Mouse (Mus musculus) mature B cell (primary cell): ENCODE results near the gene Coa7.
"Not testable (repeated sequence)": the region's sequence is repeated elsewhere in the genome, so short reads cannot be mapped to it uniquely, and the experiment has no call there.

Experiments
- in situ Hi-C: fragments of 300-500 bp; cut with MboI; formaldehyde crosslinking; loops from 2 replicates; pipeline ENCODE4 v1.14.3; 2019

The Coa7 gene

GRCm38 (mm10) chr4:108339277-108339690, 11.3 kb downstream of the Coa7 start:
- in situ Hi-C loops = loop anchor here (10.0 kb wide), 1 partner anchor 146 kb away; no protein-coding TSS in a partner anchor

- in situ Hi-C loops = loop anchor here (10.0 kb wide), 1 partner anchor 120 kb away; no protein-coding TSS in a partner anchor
Measured at GRCm38 (mm10) chr4:108344631-108345083, 16.7 kb downstream of the Coa7 start.

- in situ Hi-C loops = loop anchor here (10.0 kb wide), 1 partner anchor 119 kb away; no protein-coding TSS in a partner anchor
Measured at GRCm38 (mm10) chr4:108345826-108346225, 17.9 kb downstream of the Coa7 start.

- in situ Hi-C loops = loop anchor here (10.0 kb wide), 1 partner anchor 118 kb away; no protein-coding TSS in a partner anchor
Measured at GRCm38 (mm10) chr4:108347111-108347510, 19.2 kb downstream of the Coa7 start.

- in situ Hi-C loops = loop anchor here (10.0 kb wide), 1 partner anchor 116 kb away; no protein-coding TSS in a partner anchor
Measured at GRCm38 (mm10) chr4:108348256-108348875, 20.4 kb downstream of the Coa7 start.

GRCm38 (mm10) chr4:108349064-108349463, 21.1 kb downstream of the Coa7 start:
- in situ Hi-C loops = loop anchor here (10.0 kb wide), 1 partner anchor 116 kb away; no protein-coding TSS in a partner anchor

- in situ Hi-C loops = loop anchor here (10.0 kb wide), 1 partner anchor 115 kb away; no protein-coding TSS in a partner anchor
Measured at GRCm38 (mm10) chr4:108349836-108350547, 22.1 kb downstream of the Coa7 start.

- in situ Hi-C loops = no loop called here
Measured at GRCm38 (mm10) chr4:108350819-108351218, 22.9 kb downstream of the Coa7 start.

GRCm38 (mm10) chr4:108353591-108353990, 25.7 kb downstream of the Coa7 start:
- in situ Hi-C loops = not testable (repeated sequence)

- in situ Hi-C loops = no loop called here
Measured at GRCm38 (mm10) chr4:108357458-108357857, 29.5 kb downstream of the Coa7 start.

GRCm38 (mm10) chr4:108358498-108358897, 30.6 kb downstream of the Coa7 start:
- in situ Hi-C loops = no loop called here

GRCm38 (mm10) chr4:108360136-108361055, 32.5 kb downstream of the Coa7 start:
- in situ Hi-C loops = no loop called here

- in situ Hi-C loops = no loop called here
Measured at GRCm38 (mm10) chr4:108362321-108363261, 34.7 kb downstream of the Coa7 start.

GRCm38 (mm10) chr4:108363355-108364110, 35.6 kb downstream of the Coa7 start:
- in situ Hi-C loops = no loop called here

GRCm38 (mm10) chr4:108364111-108364476, 36.2 kb downstream of the Coa7 start:
- in situ Hi-C loops = no loop called here

- in situ Hi-C loops = no loop called here
Measured at GRCm38 (mm10) chr4:108369254-108369653, 41.3 kb downstream of the Coa7 start.

- in situ Hi-C loops = no loop called here
Measured at GRCm38 (mm10) chr4:108370409-108370808, 42.5 kb downstream of the Coa7 start.

- in situ Hi-C loops = no loop called here
Measured at GRCm38 (mm10) chr4:108371421-108371820, 43.5 kb downstream of the Coa7 start.

GRCm38 (mm10) chr4:108372166-108372565, 44.2 kb downstream of the Coa7 start:
- in situ Hi-C loops = no loop called here

GRCm38 (mm10) chr4:108379476-108379875, 51.5 kb downstream of the Coa7 start:
- in situ Hi-C loops = no loop called here
